Mouse (Mus musculus) gastrocnemius, adult 2 months (tissue): Measurements from ENCODE around the gene Slc25a13. TPM values are rescaled to one million over a fixed set of nuclear protein-coding genes. Genes with fewer than 3 reads are reported as not detected.

Experiments
- DNase-seq: peaks from one replicate; pipeline ENCODE4 v3.0.0; 2022
- H3K27ac ChIP-seq: fragments of 200-600 bp; 2 replicates; pipeline ENCODE4 v1.8.1; 2022; ENCODE audit warnings: mild to moderate bottlenecking
- H3K4me3 ChIP-seq: fragments of 200-600 bp; 2 replicates; pipeline ENCODE4 v1.8.1; 2022; ENCODE audit warnings: mild to moderate bottlenecking, moderate library complexity
- CTCF ChIP-seq: fragments of 200-600 bp; IDR thresholded peaks from 2 replicates; pipeline ENCODE4 v1.8.1; 2022; ENCODE audit warnings: antibody characterized with exemption, mild to moderate bottlenecking, moderate library complexity
- intact Hi-C: fragments of 180-260 bp; cut with DNase I; formaldehyde crosslinking; loops from one replicate; pipeline ENCODE4 v1.15.1; 2025
- total RNA-seq, 2 experiments: library from RNA; stranded (reverse); gene quantifications; 2 replicates each; pipeline ENCODE4 v1.2.3; 2021

Gene Slc25a13
- total RNA-seq, 2 experiments from 2014 or later, result 0.31 to 1.1 TPM

- no peak overlapping the region for H3K27ac ChIP-seq
- H3K4me3 ChIP-seq, result no peak overlapping the region
- DNase-seq, result no peak
- intact Hi-C loops, result no loop called here
- TF ChIP-seq CTCF, result no peak
Observed at GRCm38 (mm10) chr6:6173935-6174561, 42.9 kb downstream of the Slc25a13 start.

DNA sequence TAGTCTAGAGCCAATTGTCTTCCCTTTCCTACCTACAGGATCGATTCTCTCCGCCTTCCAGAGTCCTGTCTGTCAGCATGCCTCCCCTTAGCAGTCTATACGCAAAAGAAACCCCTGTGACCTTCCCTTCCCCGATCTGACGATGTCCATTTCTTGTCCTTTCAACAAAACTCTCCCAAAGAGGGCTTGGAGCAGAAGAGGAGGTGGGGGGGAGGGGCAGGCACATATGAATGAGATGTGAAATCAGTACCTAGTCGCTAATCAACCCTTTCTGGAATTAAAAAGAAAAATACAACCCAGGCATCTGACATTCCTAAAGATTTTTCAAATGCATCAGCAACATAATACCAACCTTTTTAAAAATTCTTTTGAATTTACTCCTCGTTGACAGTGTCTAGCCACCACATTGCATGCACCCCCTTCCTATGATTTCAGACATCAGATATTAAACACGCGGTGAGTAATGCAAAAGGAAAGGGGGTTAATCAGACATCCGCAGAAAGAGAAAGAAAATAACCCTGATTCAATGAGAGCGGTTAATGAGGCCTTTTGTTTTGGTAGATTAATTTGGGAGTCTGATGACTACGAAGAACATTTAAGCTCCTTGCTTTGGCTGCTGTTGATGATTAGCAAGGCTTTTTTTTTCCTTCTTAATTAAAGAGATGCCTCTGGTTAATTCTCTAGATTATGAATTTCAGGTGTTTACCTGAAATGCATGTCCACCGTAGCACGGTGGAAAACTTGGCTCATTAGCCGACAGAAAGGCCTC, 43.6 kb downstream of the Slc25a13 start:
- Histone ChIP-seq H3K27ac (no peak overlapping the region), H3K4me3 (no peak overlapping the region)
- TF ChIP-seq CTCF, result no peak
- intact Hi-C loops, result no loop called here
- DNase-seq, result no peak

GRCm38 (mm10) chr6:6168566-6169134, 48.3 kb downstream of the Slc25a13 start:
- H3K27ac ChIP-seq, result no peak overlapping the region
- no peak for DNase-seq

GRCm38 (mm10) chr6:6167339-6168126, 49.4 kb downstream of the Slc25a13 start:
- intact Hi-C loops, result no loop called here
- Histone ChIP-seq H3K4me3 (no peak overlapping the region), H3K27ac (no peak overlapping the region)
- DNase-seq, result no peak
- TF ChIP-seq CTCF, result no peak

More at GRCm38 (mm10) chr6:6168566-6169134, 48.3 kb downstream of the Slc25a13 start:
- no peak overlapping the region for H3K4me3 ChIP-seq
- intact Hi-C loops, result no loop called here
- TF ChIP-seq CTCF, result no peak

DNA sequence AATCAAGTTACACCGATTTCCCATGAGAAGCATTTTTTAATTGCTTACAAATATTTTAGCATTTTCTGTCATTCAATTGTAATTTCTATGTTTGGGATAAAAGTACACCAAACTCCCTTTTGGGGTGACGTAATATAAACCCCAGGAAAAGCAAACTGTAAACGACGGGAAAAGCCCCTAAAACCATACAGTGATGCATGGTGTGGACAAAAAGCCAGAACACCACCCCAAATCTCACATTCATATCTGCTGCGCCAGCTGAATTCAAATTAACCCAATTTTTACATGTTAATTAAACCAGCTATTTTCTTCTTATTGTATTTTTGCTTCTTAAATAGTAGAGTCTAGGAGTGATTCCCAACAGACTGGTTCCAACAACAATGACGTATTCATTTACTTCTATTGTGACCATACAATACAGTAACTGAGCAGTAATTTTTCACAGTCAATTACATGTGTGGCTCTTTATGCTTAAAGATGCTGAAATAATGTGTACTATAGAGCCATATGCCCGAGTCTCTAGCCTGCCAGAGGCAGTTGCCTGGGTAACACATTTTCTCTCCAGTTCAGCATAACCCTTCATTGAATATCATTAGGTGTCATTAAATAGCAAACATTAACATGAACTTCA, 53.9 kb downstream of the Slc25a13 start:
- H3K4me3 ChIP-seq, result no peak overlapping the region
- H3K27ac ChIP-seq, result no peak overlapping the region
- no peak for DNase-seq
- TF ChIP-seq CTCF, result no peak
- intact Hi-C loops, result no loop called here

GRCm38 (mm10) chr6:6162146-6162545, 54.8 kb downstream of the Slc25a13 start:
- Histone ChIP-seq H3K27ac (no peak overlapping the region), H3K4me3 (no peak overlapping the region)
- intact Hi-C loops, result no loop called here
- TF ChIP-seq CTCF, result no peak
- no peak for DNase-seq

GRCm38 (mm10) chr6:6160645-6161426, 56.1 kb downstream of the Slc25a13 start:
- DNase-seq, result peak; percentile 32
- TF ChIP-seq CTCF, result no peak
- Histone ChIP-seq H3K4me3 (no peak overlapping the region), H3K27ac (no peak overlapping the region)
- intact Hi-C loops, result no loop called here

- DNase-seq, result no peak
- no peak overlapping the region for H3K4me3 ChIP-seq
- TF ChIP-seq CTCF, result no peak
- no peak overlapping the region for H3K27ac ChIP-seq
- intact Hi-C loops, result no loop called here
Observed at GRCm38 (mm10) chr6:6159221-6159859, 57.6 kb downstream of the Slc25a13 start.

GRCm38 (mm10) chr6:6153426-6153825, 63.5 kb downstream of the Slc25a13 start:
- TF ChIP-seq CTCF, result no peak
- Histone ChIP-seq H3K27ac (no peak overlapping the region), H3K4me3 (no peak overlapping the region)
- intact Hi-C loops, result no loop called here
- DNase-seq, result no peak

DNA sequence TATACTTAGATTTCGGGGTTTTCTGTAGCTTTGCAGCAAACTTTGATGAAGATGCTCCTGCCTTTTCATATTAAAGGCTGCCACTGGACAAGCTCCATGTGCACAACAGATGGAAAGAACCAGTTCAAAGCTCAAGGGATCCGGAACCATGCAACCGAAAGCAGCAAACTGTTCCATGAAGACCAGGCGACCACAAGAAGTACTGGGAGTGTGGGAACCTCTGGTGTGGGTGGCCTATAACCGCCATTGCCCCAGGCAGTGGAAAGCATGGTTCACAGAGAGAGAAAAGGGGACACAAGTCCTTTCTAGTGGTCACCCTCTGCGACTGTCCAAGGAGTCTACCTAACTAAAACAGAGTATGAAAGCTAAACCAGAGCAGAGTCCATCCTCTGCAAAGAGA, 66.2 kb downstream of the Slc25a13 start:
- TF ChIP-seq CTCF, result no peak
- no peak overlapping the region for H3K27ac ChIP-seq
- intact Hi-C loops, result no loop called here
- no peak for DNase-seq
- no peak overlapping the region for H3K4me3 ChIP-seq

DNA sequence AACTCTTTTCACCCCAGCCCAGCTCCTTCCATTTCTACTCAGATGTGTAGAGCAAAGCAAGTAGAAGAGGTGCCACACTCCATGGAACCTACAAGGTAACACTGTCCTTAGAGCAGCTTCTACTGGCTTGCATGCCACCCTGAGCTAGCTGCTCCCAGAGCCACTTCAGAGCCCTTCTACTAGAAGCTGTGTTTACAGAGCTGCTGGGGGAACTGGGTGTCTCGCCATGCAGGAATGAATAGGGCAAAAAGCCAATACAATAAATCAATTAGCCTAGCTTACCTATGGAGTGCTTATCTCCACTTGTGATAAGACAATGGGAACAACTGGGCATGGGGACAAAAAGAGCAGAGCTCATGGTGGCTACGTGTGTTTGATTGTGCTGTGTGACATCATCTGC, 67.2 kb downstream of the Slc25a13 start:
- Histone ChIP-seq H3K4me3 (no peak overlapping the region), H3K27ac (no peak overlapping the region)
- no peak for DNase-seq
- TF ChIP-seq CTCF, result no peak
- intact Hi-C loops, result no loop called here
